Mouse (Mus musculus) CH12.LX (cell line): ENCODE results near the gene Psmd14. TPM values are rescaled to one million over a fixed set of nuclear protein-coding genes. Genes with fewer than 3 reads are reported as not detected.

Source experiments
- DNase-seq: peaks from one replicate; pipeline ENCODE4 v3.0.0-alpha.2; 2013; ENCODE audit errors: extremely low read depth
- H3K27ac ChIP-seq: 2 replicates; pipeline ENCODE4 v1.5.1; 2012; ENCODE audit warnings: low read depth, mild to moderate bottlenecking, control low read depth, moderate library complexity; ENCODE audit not compliant: insufficient read depth
- H3K27me3 ChIP-seq: replicated peaks from 2 replicates; pipeline ENCODE3; 2012; ENCODE audit warnings: inconsistent platforms
- H3K36me3 ChIP-seq, 2 experiments: replicated peaks in 1 of 2; 2 replicates each; pipeline versions ENCODE3 to v1.6.1; 2012; ENCODE audit warnings: inconsistent platforms in 1 of 2, low read length in 1 of 2, mild to moderate bottlenecking in 1 of 2, mixed read lengths in 1 of 2, moderate library complexity in 1 of 2; ENCODE audit not compliant: control insufficient read depth in 1 of 2, insufficient read depth in 1 of 2
- H3K4me1 ChIP-seq, 2 experiments: 2 replicates each; pipeline ENCODE4 v1.6.1; 2012; ENCODE audit warnings: inconsistent platforms in 1 of 2, moderate library complexity in 1 of 2; ENCODE audit not compliant: insufficient read depth in 2 of 2, control insufficient read depth in 1 of 2
- H3K4me2 ChIP-seq: 2 replicates; pipeline ENCODE4 v1.6.1; 2012; ENCODE audit warnings: low read depth, mild to moderate bottlenecking, control low read depth; ENCODE audit not compliant: poor library complexity, insufficient read depth, severe bottlenecking
- H3K4me3 ChIP-seq, 3 experiments: fragments of 150-350 bp in 1 of 3; sonication (generic) in 1 of 3; replicated peaks in 1 of 3; 2 replicates each; pipeline versions ENCODE3 to v1.5.1; 2011 to 2012; ENCODE audit warnings: low read depth in 2 of 3, low read length in 2 of 3, mild to moderate bottlenecking in 2 of 3, moderate library complexity in 2 of 3, control low read depth in 1 of 3, improper control_type of control experiment in 1 of 3, inconsistent platforms in 1 of 3, mixed read lengths in 1 of 3; ENCODE audit not compliant: poor library complexity in 1 of 3
- H3K79me2 ChIP-seq: replicated peaks from 2 replicates; pipeline ENCODE4 v1.6.1; 2012; ENCODE audit warnings: mild to moderate bottlenecking, moderate library complexity; ENCODE audit not compliant: control insufficient read depth, poor library complexity, insufficient read depth, severe bottlenecking; ENCODE audit errors: extremely low read depth
- H3K9ac ChIP-seq: 2 replicates; pipeline ENCODE4 v1.6.1; 2012; ENCODE audit warnings: low read depth, mild to moderate bottlenecking, control low read depth, moderate library complexity; ENCODE audit not compliant: insufficient read depth
- H3K9me3 ChIP-seq: replicated peaks from 2 replicates; pipeline ENCODE3; 2012; ENCODE audit warnings: low read length, inconsistent platforms, mixed read lengths
- CHD1 ChIP-seq: IDR thresholded peaks from 2 replicates; pipeline ENCODE4 v1.6.1; 2012; ENCODE audit warnings: low read depth, low read length, improper control_type of control experiment, inconsistent platforms
- CHD2 ChIP-seq: IDR thresholded peaks from 2 replicates; pipeline ENCODE4 v1.6.1; 2011; ENCODE audit warnings: low read length, improper control_type of control experiment
- E2F4 ChIP-seq: IDR thresholded peaks from 2 replicates; pipeline ENCODE4 v1.6.1; 2011; ENCODE audit warnings: low read depth, low read length, improper control_type of control experiment; ENCODE audit not compliant: insufficient replicate concordance
- EP300 ChIP-seq: IDR thresholded peaks from 2 replicates; pipeline ENCODE4 v1.6.1; 2011; ENCODE audit warnings: low read length, improper control_type of control experiment
- MAZ ChIP-seq: IDR thresholded peaks from 2 replicates; pipeline ENCODE4 v1.6.1; 2012; ENCODE audit warnings: low read depth, mild to moderate bottlenecking, inconsistent platforms, low read length, improper control_type of control experiment, moderate library complexity
- MYC ChIP-seq: IDR thresholded peaks from 2 replicates; pipeline ENCODE4 v1.6.1; 2011; ENCODE audit warnings: low read depth, mild to moderate bottlenecking, improper control_type of control experiment, low read length
- NRF1 ChIP-seq: IDR thresholded peaks from 2 replicates; pipeline ENCODE4 v1.6.1; 2014; ENCODE audit warnings: low read depth, mild to moderate bottlenecking, inconsistent platforms, low read length, improper control_type of control experiment, moderate library complexity
- POLR2A ChIP-seq: IDR thresholded peaks from 2 replicates; pipeline ENCODE4 v1.6.1; 2011; ENCODE audit warnings: low read depth, mild to moderate bottlenecking, improper control_type of control experiment, low read length
- POLR2AphosphoS2 ChIP-seq: IDR thresholded peaks from 2 replicates; pipeline ENCODE4 v1.6.1; 2011; ENCODE audit warnings: low read depth, low read length, improper control_type of control experiment
- RCOR1 ChIP-seq: conservative IDR thresholded peaks from 2 replicates; pipeline ENCODE4 v1.6.1; 2012; ENCODE audit warnings: low read depth, mild to moderate bottlenecking, inconsistent platforms, low read length, improper control_type of control experiment
- SIN3A ChIP-seq: IDR thresholded peaks from 2 replicates; pipeline ENCODE4 v1.6.1; 2012; ENCODE audit warnings: low read length, improper control_type of control experiment, inconsistent platforms
- USF2 ChIP-seq: conservative IDR thresholded peaks from 2 replicates; pipeline ENCODE4 v1.6.1; 2011; ENCODE audit warnings: low read depth, low read length, improper control_type of control experiment
- ZMIZ1 ChIP-seq: IDR thresholded peaks from 2 replicates; pipeline ENCODE4 v1.6.1; 2012; ENCODE audit warnings: low read depth, mild to moderate bottlenecking, inconsistent platforms, low read length, improper control_type of control experiment
- dilution Hi-C: fragments of 300-500 bp; cut with MboI; formaldehyde crosslinking; loops from 2 replicates; pipeline ENCODE4 v1.14.3; 2020; ENCODE audit warnings: low sequenced_read_pairs; ENCODE audit not compliant: extremely low pct_unique_long_range_greater_than_20kb, extremely low pct_ligation_motif_present
- in situ Hi-C: fragments of 300-500 bp; cut with MboI; formaldehyde crosslinking; loops from 3 replicates; pipeline ENCODE4 v1.14.3; 2019; ENCODE audit warnings: low sequenced_read_pairs, low pct_ligation_motif_present, low pct_unique_long_range_greater_than_20kb, mixed read lengths
- polyA plus RNA-seq: library from polyadenylated mRNA; unstranded; fragments of >175 nt; gene quantifications from 2 replicates; pipeline ENCODE4 v1.2.1, GENCODE M21; 2012; ENCODE audit warnings: low read depth; ENCODE audit not compliant: insufficient read length
- total RNA-seq, 2 experiments: library from RNA; depleted of rRNA; stranded (reverse); fragments of 300-350 nt in 1 of 2; fragments of >200 nt in 1 of 2; gene quantifications; 2 replicates each; pipeline ENCODE4 v1.2.3; 2012 to 2014

Gene Psmd14
- total and polyA plus RNA-seq, 3 experiments: 159 to 418 (median 267) TPM

DNA sequence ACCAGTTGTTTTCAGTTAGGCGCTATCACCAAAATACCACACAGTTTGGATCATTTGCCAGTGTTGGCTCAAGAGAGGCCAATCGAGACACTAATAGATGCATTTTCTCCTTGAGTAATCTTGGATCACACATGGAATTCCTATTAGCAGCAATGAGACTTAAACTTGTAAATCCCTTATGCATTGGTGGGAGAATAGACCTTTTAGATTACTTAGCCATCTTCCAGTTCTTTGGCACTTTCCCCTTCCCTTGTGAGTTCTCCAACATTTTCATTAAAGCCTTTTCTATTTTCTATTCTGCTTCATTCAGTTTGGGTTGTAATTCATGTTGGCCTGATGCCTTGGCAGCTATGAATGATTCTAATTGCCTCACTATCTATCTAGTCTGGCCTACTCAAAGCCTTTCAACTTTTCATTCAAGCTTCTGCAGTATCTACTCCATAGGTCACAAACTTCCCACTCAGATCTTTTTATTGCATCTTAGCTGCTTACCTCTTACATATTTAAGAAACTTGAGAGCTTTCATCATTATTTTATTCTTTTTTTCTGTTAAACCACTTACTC is 125.8 kb downstream of the Psmd14 start:
- Histone ChIP-seq H3K4me3 (no peak overlapping the region), H3K79me2 (no peaks in the 10 kb centered on the region), H3K9ac (no peak overlapping the region), H3K36me3 (no peaks in the 10 kb centered on the region), H3K27me3 (no peaks in the 10 kb centered on the region), H3K9me3 (no peaks in the 10 kb centered on the region), H3K4me1 (no peaks in the 10 kb centered on the region), H3K27ac (no peak overlapping the region), H3K4me2 (no peak overlapping the region)
- no peak for TF ChIP-seq MYC
- no peak for TF ChIP-seq CHD2
- TF ChIP-seq RCOR1: no peak
- no peak for TF ChIP-seq E2F4
- no peak for TF ChIP-seq CHD1
- no peak for TF ChIP-seq ZMIZ1
- no peak for TF ChIP-seq SIN3A
- no peak for TF ChIP-seq MAZ
- no peak for TF ChIP-seq POLR2A
- TF ChIP-seq EP300: no peak
- TF ChIP-seq NRF1: no peak
- TF ChIP-seq POLR2AphosphoS2: no peak
- TF ChIP-seq USF2: no peak
- DNase-seq: no peak
- in situ Hi-C loops (no loop called here), dilution Hi-C loops (no loop called here)

Other genes starting within 250 kb of the Psmd14 start
- gene Tank, start 133.1 kb upstream of the Psmd14 start, total RNA-seq (2012; rRNA removed): 42.3 and 45.7 TPM in 2 replicates
- 152 and 180 TPM in 2 replicates for gene Tank, start 133.1 kb upstream of the Psmd14 start, total RNA-seq (2014; rRNA removed)
- 66.4 and 68.7 TPM in 2 replicates for gene Tank, start 133.1 kb upstream of the Psmd14 start, polyA plus RNA-seq
- gene Tbr1, start 91.2 kb downstream of the Psmd14 start, total RNA-seq (2012; rRNA removed): 0.25 and 0.34 TPM in 2 replicates
- gene Tbr1, start 91.2 kb downstream of the Psmd14 start, total RNA-seq (2014; rRNA removed): 0.05 TPM in 1 of 2 replicates, not detected in the other
- 0.10 and 0.20 TPM in 2 replicates for gene Tbr1, start 91.2 kb downstream of the Psmd14 start, polyA plus RNA-seq